Mouse (Mus musculus): ENCODE measurements around the gene Sult2a5.

Sult2a5 gene

GRCm38 (mm10) chr7:13623667-13624066, at the start of gene Sult2a5:
Sult2a5 (plus strand) TSS chr7:13623967.
- no peak for DNase-seq (ENCODE audit: low read depth, low spot score)
